Mouse (Mus musculus) lung, postnatal 0 days (tissue): ENCODE results near the gene Fpgs.

Experiments used
- CTCF ChIP-seq: IDR thresholded peaks from 2 replicates; pipeline ENCODE4 v1.5.1; 2016; ENCODE audit warnings: antibody characterized with exemption, mild to moderate bottlenecking
- EP300 ChIP-seq: IDR thresholded peaks from 2 replicates; pipeline ENCODE4 v1.6.1; 2016; ENCODE audit warnings: antibody characterized with exemption, mild to moderate bottlenecking, control low read depth

DNA sequence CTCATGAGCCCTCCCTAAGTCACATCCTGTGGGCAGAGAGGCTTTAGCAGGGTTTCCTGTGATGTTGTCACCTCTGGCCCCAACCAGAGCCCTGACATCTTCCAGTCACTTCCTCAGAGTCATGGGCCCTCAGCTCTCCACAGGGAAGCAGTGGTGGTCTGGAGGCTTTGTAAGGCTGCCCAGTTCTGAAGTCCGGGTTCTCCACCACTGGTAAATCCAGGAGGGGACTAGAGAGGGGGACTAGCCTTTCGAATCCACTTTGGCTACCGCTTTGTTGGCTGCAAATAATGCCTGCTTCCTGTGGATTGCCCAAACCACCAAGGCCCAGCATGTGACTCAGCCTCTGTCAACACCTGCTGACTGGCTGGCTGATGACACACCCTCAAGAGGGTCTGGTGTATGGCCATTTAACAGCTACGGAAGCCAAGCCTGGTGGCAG lies 11.1 kb upstream of the Fpgs start:
- TF ChIP-seq CTCF, result peak; percentile 27; the same call in 1 of the 2 replicates
- peak; percentile 44; the same call in 1 of the 2 replicates for TF ChIP-seq EP300
